ENCODE assay signal across 20 mouse cellular contexts in genomic region chr10:68238182-68238581, GRCm38 (mm10). TPM values are rescaled to one million over a fixed set of nuclear protein-coding genes. Genes with fewer than 3 reads are reported as not detected.
DNase-seq lines count a peak whose midpoint lies in the region; ATAC-seq and TF ChIP-seq lines count a peak whose summit lies in the region.
"Had no signal": no experiment of that assay in that cellular context is flagged by ENCODE, and none has a peak within 500 bp of the region (broad histone marks: within the 10 kb centered on the region; RNA-seq: fewer than 3 reads in every experiment).

No protein-coding gene starts in this region.

- H3K27ac ChIP-seq in heart, adult 2 months, result peak overlapping the region; percentile 51
- H3K27ac ChIP-seq in lung, embryonic 14.5 days (ENCODE audit: low read depth), result peak overlapping the region; percentile 54; the same call in 1 of the 2 replicates
- no peak overlapping the region; the same call in 1 of the 2 replicates for H3K27ac ChIP-seq in intestine, embryonic 16.5 days (ENCODE audit: low read length)
- H3K27ac ChIP-seq: embryonic facial prominence, embryonic 12.5 days; hindbrain, postnatal 0 days; neural tube, embryonic 12.5 days had no signal

- no peak overlapping the region for H3K9ac ChIP-seq in heart, adult 2 months (ENCODE audit: low read depth, low read length)
- H3K9ac ChIP-seq in lung, embryonic 14.5 days, result no peak overlapping the region
- H3K9ac ChIP-seq in intestine, embryonic 16.5 days (ENCODE audit: low read depth, low read length), result no peak overlapping the region
- H3K9ac ChIP-seq: embryonic facial prominence, embryonic 12.5 days; forebrain, postnatal 0 days; neural tube, embryonic 12.5 days had no signal

- WGBS in heart, adult 2 months, result 50% methylated on average over 3 of the region's 3 CpGs
- 27% methylated on average over 3 of the region's 3 CpGs for WGBS in lung, embryonic 14.5 days
- 28% methylated on average over 3 of the region's 3 CpGs for WGBS in lung, adult 2 months
- WGBS in intestine, embryonic 16.5 days, result 22% methylated on average over 3 of the region's 3 CpGs

- no peak for TF ChIP-seq CTCF in heart, adult 2 months (IDR thresholded peaks at IDR 0.05)
- TF ChIP-seq CTCF in lung, embryonic 14.5 days (IDR thresholded peaks at IDR 0.05; ENCODE audit: low read depth), result no peak
- TF ChIP-seq CTCF in lung, adult 2 months (IDR thresholded peaks at IDR 0.05; ENCODE audit: insufficient read depth, low read length), result no peak

- no peak for DNase-seq in heart, adult 2 months
- no peak for DNase-seq in heart, postnatal 36 days
- peak; percentile 42 for DNase-seq in lung, embryonic 14.5 days
- DNase-seq in lung, adult 2 months, result no peak
- peak; percentile 60 for DNase-seq in Muller cell, postnatal 12 days (ENCODE audit: inconsistent ontology term)
- DNase-seq in left cerebral cortex, postnatal 36 days (ENCODE audit: low spot score in 2 of 2), result no peak
- DNase-seq in left cerebral cortex, adult 8-10 months (ENCODE audit: low spot score in 2 of 2), result no peak
- DNase-seq: adrenal gland, postnatal 25 days; cerebellum, postnatal 36 days; heart, postnatal 10 days; kidney, postnatal 4 days; liver; spleen, adult 18-20 months had no signal

- no peaks in the 10 kb centered on the region for H3K27me3 ChIP-seq in heart, adult 2 months (ENCODE audit: control insufficient read depth, insufficient read depth, low read length)
- no peaks in the 10 kb centered on the region for H3K27me3 ChIP-seq in lung, embryonic 14.5 days (ENCODE audit: insufficient read depth, low read length)
- H3K27me3 ChIP-seq in intestine, embryonic 16.5 days (replicated peaks; ENCODE audit: control insufficient read depth, insufficient read depth, low read length), result no peaks in the 10 kb centered on the region
- H3K27me3 ChIP-seq: embryonic facial prominence, embryonic 12.5 days; neural tube, embryonic 12.5 days had no signal

- no peaks in the 10 kb centered on the region for H3K9me3 ChIP-seq in lung, embryonic 14.5 days (ENCODE audit: low read depth, low read length)
- no peaks in the 10 kb centered on the region for H3K9me3 ChIP-seq in intestine, embryonic 16.5 days (ENCODE audit: control insufficient read depth, low read length)
- H3K9me3 ChIP-seq: embryonic facial prominence, embryonic 12.5 days; neural tube, embryonic 12.5 days had no signal

- H3K4me3 ChIP-seq in heart, adult 2 months, result no peak overlapping the region
- no peak overlapping the region for H3K4me3 ChIP-seq in lung, embryonic 14.5 days (ENCODE audit: low read depth, low read length)
- no peak overlapping the region for H3K4me3 ChIP-seq in lung, adult 2 months (replicated peaks; ENCODE audit: extremely low read depth, low read depth, low read length)
- no peak overlapping the region for H3K4me3 ChIP-seq in intestine, embryonic 16.5 days (ENCODE audit: low read length)
- H3K4me3 ChIP-seq: embryonic facial prominence, embryonic 12.5 days; neural tube, embryonic 12.5 days had no signal

- intact Hi-C loops in heart, adult 2 months (cut with DNase I), result no loop called here
- intact Hi-C loops in heart, postnatal 36 days (cut with DNase I), result loop anchor here (2.0 to 5.0 kb wide), 2 partner anchors 39 to 71 kb away; no protein-coding TSS in a partner anchor
- intact Hi-C loops in left cerebral cortex, postnatal 36 days (cut with DNase I), result no loop called here

- ATAC-seq in lung, embryonic 14.5 days (ENCODE audit: insufficient read depth), result no peak
- 0 out of 2 replicates have a peak, but pooled peaks have one; percentile 29 for ATAC-seq in intestine, embryonic 16.5 days
- ATAC-seq: forebrain, postnatal 0 days; hindbrain, postnatal 0 days; midbrain, embryonic 16.5 days had no signal

- peak overlapping the region; percentile 29; the same call in 1 of the 2 replicates for H3K4me2 ChIP-seq in lung, embryonic 14.5 days
- H3K4me2 ChIP-seq in intestine, embryonic 16.5 days (ENCODE audit: low read depth, low read length), result no peak overlapping the region
- H3K4me2 ChIP-seq: embryonic facial prominence, embryonic 12.5 days; neural tube, embryonic 12.5 days had no signal

- no peak for TF ChIP-seq POLR2A in heart, adult 2 months (IDR thresholded peaks at IDR 0.05; ENCODE audit: insufficient read depth, low read depth, low read length)
- TF ChIP-seq POLR2A in lung, adult 2 months (IDR thresholded peaks at IDR 0.05; ENCODE audit: borderline replicate concordance, extremely low read depth, low read depth, low read length), result no peak

- TF ChIP-seq EP300 in heart, adult 2 months (IDR thresholded peaks at IDR 0.05; ENCODE audit: insufficient read depth, low read depth, low read length), result no peak

- H3K4me1 ChIP-seq in heart, adult 2 months (ENCODE audit: control insufficient read depth, insufficient read depth, low read length), result peaks cover 4% of the 10 kb centered on the region
- H3K4me1 ChIP-seq in lung, embryonic 14.5 days (ENCODE audit: insufficient read depth), result peaks cover 16% of the 10 kb centered on the region
- H3K4me1 ChIP-seq in lung, adult 2 months (ENCODE audit: control insufficient read depth, insufficient read depth, low read length), result peaks cover 11% of the 10 kb centered on the region
- H3K4me1 ChIP-seq in intestine, embryonic 16.5 days (ENCODE audit: control insufficient read depth, insufficient read depth, low read length), result peaks cover 18% of the 10 kb centered on the region
- H3K4me1 ChIP-seq: neural tube, embryonic 12.5 days had no signal

- H3K36me3 ChIP-seq in heart, adult 2 months (ENCODE audit: control insufficient read depth, insufficient read depth, low read length), result no peaks in the 10 kb centered on the region
- peaks cover 41% of the 10 kb centered on the region for H3K36me3 ChIP-seq in lung, embryonic 14.5 days (ENCODE audit: insufficient read depth)
- H3K36me3 ChIP-seq in intestine, embryonic 16.5 days (ENCODE audit: control insufficient read depth, insufficient read depth, low read length), result peaks cover 11% of the 10 kb centered on the region
- H3K36me3 ChIP-seq: G1E had no signal

- no peaks in the 10 kb centered on the region for H3K79me2 ChIP-seq in heart, adult 2 months (replicated peaks; ENCODE audit: control insufficient read depth, insufficient read depth, low read length)

RNA-seq across cellular contexts. Expression of gene Arid5b, which starts 40.4 kb away (rescaled TPM):
- 10 to 100 TPM; 21.1 to 22.5 TPM for total RNA-seq in heart, adult 2 months (2021)
- polyA plus RNA-seq in heart, adult 2 months (2012; rRNA removed), result 6.3 and 8.8 TPM in 2 replicates
- 10 to 100 TPM; 23.2 to 33.8 TPM for total RNA-seq in heart, postnatal 36 days (2021)
- 41.2 and 41.6 TPM in 2 replicates for polyA plus RNA-seq in lung, embryonic 14.5 days (2014; fragmentation: Nextera tagmentation; extraction: Ambion mirVana)
- 17.7 and 20.1 TPM in 2 replicates for polyA plus RNA-seq in lung, adult 2 months (2012; rRNA removed)
- 22.6 and 27.0 TPM in 2 replicates for polyA plus RNA-seq in intestine, embryonic 16.5 days (2015; fragmentation: Nextera tagmentation; extraction: Ambion mirVana)
- total RNA-seq in left cerebral cortex, postnatal 36 days (2021), result 10 to 100 TPM; 27.8 to 34.3 TPM
- 10 to 100 TPM; 25.1 to 30.5 (median 26.5) TPM for total RNA-seq in left cerebral cortex, adult 8-10 months (2022)
- polyA plus RNA-seq: G1E had no signal

Comparison
In these comparisons a context has a peak if more than half of its experiments do, and no peak if none do; other contexts are left out.
1. DNase-seq: peak in lung, embryonic 14.5 days (single experiment) and Muller cell, postnatal 12 days (single experiment); none in heart, adult 2 months (0 of 2), heart, postnatal 36 days (0 of 2), lung, adult 2 months (single experiment), left cerebral cortex, postnatal 36 days (0 of 2) and left cerebral cortex, adult 8-10 months (0 of 2).